Mouse (Mus musculus): Measurements from ENCODE around the gene C130032M10Rik. TPM values are rescaled to one million over a fixed set of nuclear protein-coding genes. Genes with fewer than 3 reads are reported as not detected.
"Not testable (repeated sequence)": the region's sequence is repeated elsewhere in the genome, so short reads cannot be mapped to it uniquely, and the experiment has no call there.

The C130032M10Rik gene
- polyA plus RNA-seq, 1 experiment from 2014 or later, result not detected

- TF ChIP-seq CTCF (IDR thresholded peaks at IDR 0.05; ENCODE audit: low read depth), result no peak
- TF ChIP-seq EP300 (optimal IDR thresholded peaks at IDR 0.05), result no peak
- WGBS, result 88% methylated on average over 9 of the region's 9 CpGs
- Histone ChIP-seq H3K4me2 (replicated peaks; ENCODE audit: low read depth) (no peak overlapping the region), H3K36me3 (ENCODE audit: control insufficient read depth, insufficient read depth, low read length) (0 out of 2 replicates have a peak, but pooled peaks cover under 1% of the 10 kb centered on the region), H3K4me3 (ENCODE audit: low read depth, low read length) (no peak overlapping the region), H3K27ac (replicated peaks) (no peak overlapping the region), H3K27me3 (ENCODE audit: control insufficient read depth, insufficient read depth, low read length) (no peaks in the 10 kb centered on the region), H3K9me3 (ENCODE audit: control insufficient read depth, low read length) (no peaks in the 10 kb centered on the region), H3K9ac (ENCODE audit: low read length) (no peak overlapping the region), H3K4me1 (replicated peaks; ENCODE audit: control insufficient read depth, insufficient read depth) (no peaks in the 10 kb centered on the region)
- ATAC-seq (ENCODE audit: low FRiP score, low TSS enrichment), result no peak
- no peak for DNase-seq (ENCODE audit: low spot score)
Measured at GRCm38 (mm10) chr9:114507421-114507820, 8.1 kb upstream of the C130032M10Rik start.

DNA sequence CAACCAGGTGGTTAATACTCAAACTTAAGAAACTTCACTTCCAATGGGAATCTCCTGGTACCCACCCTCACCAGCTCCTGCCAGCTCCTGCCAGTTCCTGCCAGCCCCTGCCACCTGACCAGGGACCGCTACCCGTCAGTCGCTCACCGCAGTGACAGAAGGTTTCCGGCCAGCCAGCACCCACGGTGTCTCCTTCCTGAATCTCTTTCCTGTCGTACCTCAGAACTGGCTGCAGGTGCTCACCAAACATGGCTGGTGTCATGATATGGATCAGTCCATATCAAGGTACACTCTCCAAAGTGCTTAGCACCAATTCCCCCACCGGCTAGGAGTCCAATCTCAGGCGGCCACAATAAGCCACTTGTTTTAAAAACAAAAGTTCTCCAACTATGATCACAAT, 5.7 kb upstream of the C130032M10Rik start:
- Histone ChIP-seq H3K4me1 (replicated peaks; ENCODE audit: control insufficient read depth, insufficient read depth) (no peaks in the 10 kb centered on the region), H3K4me2 (replicated peaks; ENCODE audit: low read depth) (no peak overlapping the region), H3K27me3 (ENCODE audit: control insufficient read depth, insufficient read depth, low read length) (no peaks in the 10 kb centered on the region), H3K27ac (replicated peaks) (no peak overlapping the region), H3K9me3 (ENCODE audit: control insufficient read depth, low read length) (peaks cover 11% of the 10 kb centered on the region), H3K36me3 (ENCODE audit: control insufficient read depth, insufficient read depth, low read length) (0 out of 2 replicates have a peak, but pooled peaks cover 4% of the 10 kb centered on the region), H3K9ac (ENCODE audit: low read length) (no peak overlapping the region), H3K4me3 (ENCODE audit: low read depth, low read length) (no peak overlapping the region)
- TF ChIP-seq EP300 (optimal IDR thresholded peaks at IDR 0.05) (no peak), CTCF (IDR thresholded peaks at IDR 0.05; ENCODE audit: low read depth) (no peak)
- WGBS, result 90% methylated on average over 9 of the region's 9 CpGs
- no peak for ATAC-seq (ENCODE audit: low FRiP score, low TSS enrichment)
- DNase-seq (ENCODE audit: low spot score), result no peak

DNA sequence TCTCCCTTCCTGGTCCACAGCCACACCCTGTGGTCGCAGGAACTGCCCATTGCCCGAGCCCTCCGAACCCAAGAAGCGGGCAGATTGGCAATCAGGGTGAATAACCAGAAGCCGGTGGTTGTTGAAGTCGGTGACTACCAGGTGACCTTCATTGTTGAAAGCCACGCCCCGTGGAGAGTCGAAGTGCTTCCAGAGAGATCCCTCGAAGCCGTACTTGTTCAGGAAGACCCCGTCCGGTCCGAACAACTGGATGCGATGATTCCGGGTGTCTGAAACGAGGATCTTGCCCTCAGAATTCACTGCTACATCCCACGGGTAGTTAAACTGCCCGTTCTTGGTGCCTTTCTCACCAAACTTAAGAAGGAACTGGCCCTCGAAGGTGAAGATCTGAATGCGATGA, 2.7 kb upstream of the C130032M10Rik start:
- WGBS, result 98% methylated on average over 21 of the region's 21 CpGs

DNA sequence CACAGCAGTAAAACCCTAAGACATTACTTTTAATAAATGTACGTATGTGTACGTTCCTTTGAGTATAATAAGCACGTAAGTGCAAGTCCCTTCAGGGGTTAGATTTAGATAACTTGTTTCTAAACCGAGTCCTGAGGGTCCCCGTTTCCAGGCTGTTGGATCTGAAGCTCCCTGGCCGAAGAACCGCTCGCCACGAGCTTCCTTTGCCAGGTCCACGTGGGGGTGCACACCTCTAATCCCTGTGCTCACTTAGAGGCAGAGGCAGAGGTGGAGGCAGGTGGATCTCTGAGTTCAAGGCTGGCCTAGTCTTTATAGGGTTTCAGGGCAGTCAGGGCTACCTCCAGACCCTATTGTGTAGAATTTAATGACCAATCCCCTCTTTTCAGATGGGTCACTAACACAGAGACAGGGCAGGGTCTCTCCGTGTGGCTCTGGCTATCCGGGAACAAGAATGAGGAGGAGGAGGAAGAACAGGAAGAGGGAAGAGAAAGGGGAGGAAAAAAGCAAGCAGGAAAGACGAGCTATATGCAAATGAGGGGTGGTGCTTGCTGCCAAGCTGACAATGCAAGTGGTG, 2.5 kb downstream of the C130032M10Rik start:
- Histone ChIP-seq H3K36me3 (ENCODE audit: control insufficient read depth, insufficient read depth, low read length) (0 out of 2 replicates have a peak, but pooled peaks cover 2% of the 10 kb centered on the region), H3K27me3 (ENCODE audit: control insufficient read depth, insufficient read depth, low read length) (no peaks in the 10 kb centered on the region), H3K9ac (ENCODE audit: low read length) (no peak overlapping the region), H3K27ac (replicated peaks) (no peak overlapping the region), H3K4me1 (replicated peaks; ENCODE audit: control insufficient read depth, insufficient read depth) (no peaks in the 10 kb centered on the region), H3K9me3 (ENCODE audit: control insufficient read depth, low read length) (peaks cover 7% of the 10 kb centered on the region), H3K4me3 (ENCODE audit: low read depth, low read length) (no peak overlapping the region), H3K4me2 (replicated peaks; ENCODE audit: low read depth) (no peak overlapping the region)
- TF ChIP-seq EP300 (optimal IDR thresholded peaks at IDR 0.05), result no peak
- no peak for TF ChIP-seq CTCF (IDR thresholded peaks at IDR 0.05; ENCODE audit: low read depth)
- ATAC-seq (ENCODE audit: low FRiP score, low TSS enrichment) (no peak), DNase-seq (ENCODE audit: low spot score) (no peak)
- whole genome bisulfite sequencing, result 74% methylated on average over 13 of the region's 13 CpGs

More for the DNA sequence above, 2.7 kb upstream of the C130032M10Rik start:
- H3K4me3 ChIP-seq (ENCODE audit: low read depth, low read length), result no peak overlapping the region
- DNase-seq (ENCODE audit: low spot score) (no peak), ATAC-seq (ENCODE audit: low FRiP score, low TSS enrichment) (no peak)
- no peaks in the 10 kb centered on the region for H3K4me1 ChIP-seq (replicated peaks; ENCODE audit: control insufficient read depth, insufficient read depth)
- H3K27me3 ChIP-seq (ENCODE audit: control insufficient read depth, insufficient read depth, low read length), result no peaks in the 10 kb centered on the region
- no peak for TF ChIP-seq CTCF (IDR thresholded peaks at IDR 0.05; ENCODE audit: low read depth)
- no peak for TF ChIP-seq EP300 (optimal IDR thresholded peaks at IDR 0.05)
- H3K27ac ChIP-seq (replicated peaks), result no peak overlapping the region
- no peak overlapping the region for H3K9ac ChIP-seq (ENCODE audit: low read length)
- H3K9me3 ChIP-seq (ENCODE audit: control insufficient read depth, low read length), result peaks cover 11% of the 10 kb centered on the region
- no peak overlapping the region for H3K4me2 ChIP-seq (replicated peaks; ENCODE audit: low read depth)
- H3K36me3 ChIP-seq (ENCODE audit: control insufficient read depth, insufficient read depth, low read length), result 0 out of 2 replicates have a peak, but pooled peaks cover 4% of the 10 kb centered on the region

DNA sequence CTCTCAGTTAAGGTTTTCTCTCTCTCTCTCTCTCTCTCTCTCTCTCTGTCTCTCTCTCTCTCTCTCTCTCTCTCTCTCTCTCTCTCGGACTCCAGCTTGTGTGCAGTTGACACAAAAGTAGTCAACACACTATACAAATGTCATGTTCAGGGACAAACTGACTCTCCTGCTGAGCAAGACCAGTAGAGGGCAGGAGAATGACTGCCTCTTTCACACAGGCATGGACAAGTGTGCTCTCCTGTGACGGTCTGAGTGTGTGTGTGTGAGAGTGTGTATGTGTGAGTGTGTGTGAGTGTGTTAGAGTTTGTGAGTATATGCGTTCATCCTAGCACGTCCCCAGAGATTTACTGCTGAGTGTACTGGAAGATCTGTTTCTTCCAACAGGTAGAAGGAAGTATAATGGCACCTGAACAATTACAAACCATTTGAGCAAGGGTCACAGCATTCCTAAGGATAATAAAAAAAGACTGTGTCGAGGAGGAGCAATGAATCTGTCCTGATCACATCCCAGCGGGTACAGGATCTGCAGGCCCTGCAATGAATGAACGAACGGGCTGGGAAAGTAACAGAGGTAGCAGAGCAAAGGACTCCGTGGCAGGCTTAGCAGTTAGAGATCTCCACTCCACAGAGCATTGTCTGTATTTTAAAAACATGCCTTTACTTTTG, 3.4 kb downstream of the C130032M10Rik start:
- Histone ChIP-seq H3K4me3 (ENCODE audit: low read depth, low read length) (no peak overlapping the region), H3K36me3 (ENCODE audit: control insufficient read depth, insufficient read depth, low read length) (no peaks in the 10 kb centered on the region), H3K9ac (ENCODE audit: low read length) (no peak overlapping the region), H3K9me3 (ENCODE audit: control insufficient read depth, low read length) (no peaks in the 10 kb centered on the region), H3K27me3 (ENCODE audit: control insufficient read depth, insufficient read depth, low read length) (no peaks in the 10 kb centered on the region), H3K27ac (replicated peaks) (no peak overlapping the region), H3K4me2 (replicated peaks; ENCODE audit: low read depth) (no peak overlapping the region), H3K4me1 (replicated peaks; ENCODE audit: control insufficient read depth, insufficient read depth) (no peaks in the 10 kb centered on the region)
- WGBS, result 56% methylated on average over 9 of the region's 9 CpGs
- ATAC-seq (ENCODE audit: low FRiP score, low TSS enrichment) (no peak), DNase-seq (ENCODE audit: low spot score) (no peak)
- peak; percentile 63 for TF ChIP-seq CTCF (IDR thresholded peaks at IDR 0.05; ENCODE audit: low read depth)
- TF ChIP-seq EP300 (optimal IDR thresholded peaks at IDR 0.05), result no peak

DNA sequence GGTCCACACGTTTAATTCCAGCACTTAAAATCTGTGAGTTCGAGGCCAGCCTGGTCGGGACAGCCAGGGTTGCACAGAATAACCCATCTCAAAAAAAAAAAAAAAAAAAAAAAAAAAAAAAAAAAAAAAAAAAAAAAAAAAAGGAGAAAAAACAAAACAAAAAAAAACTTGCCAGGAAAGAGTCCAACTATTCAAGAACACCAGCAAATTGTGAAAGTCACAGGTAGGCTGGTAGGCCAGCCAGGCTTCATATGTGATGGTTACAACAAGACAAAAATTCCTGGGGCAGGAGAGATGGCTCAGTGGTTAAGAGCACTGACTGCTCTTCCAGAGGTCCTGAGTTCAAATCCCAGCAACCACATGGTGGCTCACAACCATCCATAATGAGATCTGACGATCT, 5.0 kb downstream of the C130032M10Rik start:
- H3K27me3 ChIP-seq (ENCODE audit: control insufficient read depth, insufficient read depth, low read length); ATAC-seq (ENCODE audit: low FRiP score, low TSS enrichment): not testable (repeated sequence)
- 67% methylated on average over 4 of the region's 4 CpGs for WGBS

More for the DNA sequence above, 5.0 kb downstream of the C130032M10Rik start:
- not testable (repeated sequence) for H3K4me1 ChIP-seq (replicated peaks; ENCODE audit: control insufficient read depth, insufficient read depth); H3K27ac ChIP-seq (replicated peaks); H3K4me3 ChIP-seq (ENCODE audit: low read depth, low read length); DNase-seq (ENCODE audit: low spot score); H3K4me2 ChIP-seq (replicated peaks; ENCODE audit: low read depth); H3K36me3 ChIP-seq (ENCODE audit: control insufficient read depth, insufficient read depth, low read length); H3K9ac ChIP-seq (ENCODE audit: low read length); H3K9me3 ChIP-seq (ENCODE audit: control insufficient read depth, low read length)

Data from stomach, postnatal 0 days (tissue).